Mouse (Mus musculus): ENCODE measurements at regions not wholly inside any gene's neighbourhood (a gene's known extent, or its start where the extent isn't known, plus 50 kb on each side); places are given as distances from the start of the nearest gene placed in this dataset.

DNA sequence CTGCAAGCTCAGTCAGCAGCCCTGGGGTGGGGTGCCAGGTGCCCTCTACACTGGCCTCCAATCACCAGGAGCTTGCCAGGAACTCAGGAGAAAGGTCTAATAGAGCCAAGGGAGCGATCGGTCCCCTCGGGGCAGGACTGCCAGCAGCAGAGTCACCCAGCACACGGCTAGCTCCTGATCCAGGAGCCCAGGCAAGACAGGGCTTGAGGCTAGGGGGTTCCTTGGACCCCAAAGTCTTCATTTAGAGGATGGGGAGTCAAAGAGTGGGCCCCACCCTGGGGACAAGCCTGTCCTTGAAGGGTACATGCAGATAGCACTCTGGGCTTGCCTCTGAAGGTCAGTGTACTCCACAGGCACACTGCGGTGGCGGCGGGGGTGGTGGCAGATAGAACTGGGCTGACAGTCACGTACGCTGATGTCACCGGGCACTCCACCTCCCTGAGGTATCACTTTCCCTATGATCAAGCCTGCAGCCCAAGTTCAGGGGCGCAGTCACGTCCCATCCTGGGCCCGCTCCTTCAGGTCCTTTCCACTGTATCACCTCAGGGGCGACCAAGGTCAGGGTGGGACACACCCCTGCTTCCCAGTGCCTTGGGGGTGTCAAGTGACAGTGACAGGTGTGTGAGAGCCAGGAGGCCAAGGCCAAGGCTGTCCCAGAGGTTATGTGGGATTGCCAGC is 114.2 kb upstream of the 1600014C23Rik start:
- H3K36me3 ChIP-seq = no peaks in the 10 kb centered on the region
- whole genome bisulfite sequencing = 89% methylated on average over 14 of the region's 14 CpGs
- no peaks in the 10 kb centered on the region for H3K27me3 ChIP-seq
- H3K4me2 ChIP-seq = no peak overlapping the region
- no peak overlapping the region for H3K9ac ChIP-seq (replicated peaks)
- peaks cover 5% of the 10 kb centered on the region; the same call in 1 of the 2 replicates for H3K4me1 ChIP-seq (replicated peaks)
- ATAC-seq (ENCODE audit: insufficient number of reproducible peaks, insufficient read depth, low FRiP score, low TSS enrichment, low read depth) = no peak
- H3K27ac ChIP-seq = no peak overlapping the region
- no peak overlapping the region for H3K4me3 ChIP-seq (replicated peaks)
- H3K9me3 ChIP-seq = peaks cover 13% of the 10 kb centered on the region

DNA sequence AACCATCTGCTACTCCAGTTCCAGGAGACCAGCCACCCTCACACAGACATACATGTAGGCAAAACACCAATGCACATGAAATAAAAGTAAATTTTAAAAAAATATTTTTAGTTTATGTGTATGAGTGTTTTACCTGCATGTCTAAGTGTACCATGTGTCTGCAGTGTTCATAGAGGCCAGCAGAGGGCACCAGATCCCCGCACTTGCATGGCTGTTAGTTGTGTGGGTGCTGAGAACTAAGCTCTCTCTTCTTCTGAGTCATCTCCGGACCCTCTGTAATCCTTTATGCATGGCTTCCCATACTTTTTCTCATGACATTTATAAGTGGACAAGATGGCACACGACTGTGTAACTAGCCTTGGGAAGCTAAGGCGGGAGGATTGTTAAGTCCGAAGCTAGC is 112.2 kb upstream of the 1600014C23Rik start:
- H3K27ac ChIP-seq = no peak overlapping the region
- H3K4me1 ChIP-seq (replicated peaks) = no peaks in the 10 kb centered on the region
- 86% methylated on average over 5 of the region's 5 CpGs for WGBS
- no peaks in the 10 kb centered on the region for H3K27me3 ChIP-seq
- H3K36me3 ChIP-seq = no peaks in the 10 kb centered on the region
- peaks cover 16% of the 10 kb centered on the region for H3K9me3 ChIP-seq
- no peak overlapping the region for H3K4me2 ChIP-seq
- no peak for ATAC-seq (ENCODE audit: insufficient number of reproducible peaks, insufficient read depth, low FRiP score, low TSS enrichment, low read depth)
- H3K9ac ChIP-seq (replicated peaks) = no peak overlapping the region
- H3K4me3 ChIP-seq (replicated peaks) = no peak overlapping the region

DNA sequence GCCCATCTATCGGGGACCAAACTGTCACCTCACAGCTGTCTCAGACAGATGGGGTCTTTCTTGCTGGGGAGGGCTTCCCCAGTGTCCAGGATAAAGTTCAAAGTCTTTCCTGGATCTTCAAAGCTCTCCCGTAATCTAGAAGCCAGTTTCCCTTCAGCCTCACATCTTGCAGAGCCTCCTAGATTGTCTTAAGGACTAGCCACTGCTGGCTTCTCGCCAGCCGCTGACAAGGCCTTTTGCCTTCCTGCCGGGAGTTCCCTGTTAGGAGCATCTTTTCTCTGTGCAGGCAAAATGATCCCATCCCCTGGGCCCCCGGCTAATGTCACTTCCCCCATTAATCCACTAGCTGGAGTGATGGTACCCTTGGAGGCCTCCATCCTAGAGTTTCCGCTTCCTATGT is 103.1 kb upstream of the 1600014C23Rik start:
- no peak overlapping the region for H3K9ac ChIP-seq (replicated peaks)
- 64% methylated on average over 7 of the region's 7 CpGs for WGBS
- ATAC-seq (ENCODE audit: insufficient number of reproducible peaks, insufficient read depth, low FRiP score, low TSS enrichment, low read depth) = no peak
- 0 out of 2 replicates have a peak, but pooled peaks cover 2% of the 10 kb centered on the region for H3K9me3 ChIP-seq
- 0 out of 2 replicates have a peak overlapping the region, but pooled peaks have one; percentile 2 for H3K27ac ChIP-seq
- no peaks in the 10 kb centered on the region for H3K36me3 ChIP-seq
- peaks cover 8% of the 10 kb centered on the region; the same call in 1 of the 2 replicates for H3K4me1 ChIP-seq (replicated peaks)
- H3K4me3 ChIP-seq (replicated peaks) = no peak overlapping the region
- H3K4me2 ChIP-seq = no peak overlapping the region
- no peaks in the 10 kb centered on the region for H3K27me3 ChIP-seq

- Histone ChIP-seq H3K36me3 (no peaks in the 10 kb centered on the region), H3K9me3 (0 out of 2 replicates have a peak, but pooled peaks cover 6% of the 10 kb centered on the region), H3K4me3 (replicated peaks) (no peak overlapping the region), H3K9ac (replicated peaks) (no peak overlapping the region), H3K27ac (0 out of 2 replicates have a peak overlapping the region, but pooled peaks have one; percentile 12), H3K4me2 (no peak overlapping the region), H3K27me3 (no peaks in the 10 kb centered on the region), H3K4me1 (replicated peaks) (peaks cover 8% of the 10 kb centered on the region; the same call in 1 of the 2 replicates)
- 67% methylated on average over 7 of the region's 7 CpGs for WGBS
- no peak for ATAC-seq (ENCODE audit: insufficient number of reproducible peaks, insufficient read depth, low FRiP score, low TSS enrichment, low read depth)
Observed at GRCm38 (mm10) chr17:45836253-45836652, 102.6 kb upstream of the 1600014C23Rik start.

DNA sequence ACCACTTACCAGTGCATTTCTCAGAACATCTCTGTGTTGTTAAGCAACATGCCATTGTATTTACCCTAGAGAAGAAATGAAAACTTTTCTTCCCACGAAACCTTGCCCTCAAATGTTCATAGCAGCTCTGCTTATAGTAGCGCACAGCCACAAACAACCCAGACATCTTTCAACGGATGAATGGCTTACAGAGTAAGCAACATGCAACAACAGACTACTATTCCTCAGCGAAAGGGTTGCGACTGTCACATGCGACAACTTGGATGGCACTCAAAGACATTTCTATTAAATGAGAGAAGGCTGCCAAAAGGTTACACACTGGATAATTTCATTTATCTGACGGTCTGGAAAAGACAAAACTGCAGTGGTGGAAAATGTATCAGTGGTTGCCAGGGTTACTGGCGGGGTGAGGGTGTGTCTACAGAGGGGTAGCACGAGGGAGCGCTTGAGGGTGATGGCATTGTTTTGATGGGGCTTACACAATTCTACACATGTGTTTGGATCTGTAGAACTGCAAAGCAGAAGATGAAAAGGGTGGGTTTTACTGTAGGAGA is 101.0 kb upstream of the 1600014C23Rik start:
- WGBS = 92% methylated on average over 10 of the region's 10 CpGs
- Histone ChIP-seq H3K9ac (replicated peaks) (no peak overlapping the region), H3K4me3 (replicated peaks) (no peak overlapping the region), H3K4me2 (no peak overlapping the region), H3K36me3 (no peaks in the 10 kb centered on the region), H3K27ac (no peak overlapping the region), H3K27me3 (no peaks in the 10 kb centered on the region), H3K9me3 (peaks cover 19% of the 10 kb centered on the region), H3K4me1 (replicated peaks) (peaks cover 8% of the 10 kb centered on the region; the same call in 1 of the 2 replicates)
- ATAC-seq (ENCODE audit: insufficient number of reproducible peaks, insufficient read depth, low FRiP score, low TSS enrichment, low read depth) = no peak

GRCm38 (mm10) chr17:45830324-45830723 is 96.7 kb upstream of the 1600014C23Rik start:
- Histone ChIP-seq H3K9ac (replicated peaks) (no peak overlapping the region), H3K4me1 (replicated peaks) (peaks cover 12% of the 10 kb centered on the region), H3K4me3 (replicated peaks) (no peak overlapping the region), H3K27me3 (no peaks in the 10 kb centered on the region), H3K27ac (no peak overlapping the region), H3K36me3 (no peaks in the 10 kb centered on the region), H3K9me3 (peaks cover 19% of the 10 kb centered on the region), H3K4me2 (no peak overlapping the region)
- 84% methylated on average over 5 of the region's 5 CpGs for WGBS
- no peak for ATAC-seq (ENCODE audit: insufficient number of reproducible peaks, insufficient read depth, low FRiP score, low TSS enrichment, low read depth)

- H3K36me3 ChIP-seq = no peaks in the 10 kb centered on the region
- H3K4me1 ChIP-seq (replicated peaks) = peaks cover 17% of the 10 kb centered on the region
- no peak overlapping the region for H3K9ac ChIP-seq (replicated peaks)
- H3K4me2 ChIP-seq = no peak overlapping the region
- 80% methylated on average over 9 of the region's 9 CpGs for WGBS
- no peak for ATAC-seq (ENCODE audit: insufficient number of reproducible peaks, insufficient read depth, low FRiP score, low TSS enrichment, low read depth)
- H3K27ac ChIP-seq = no peak overlapping the region
- H3K4me3 ChIP-seq (replicated peaks) = no peak overlapping the region
- peaks cover 19% of the 10 kb centered on the region for H3K9me3 ChIP-seq
- no peaks in the 10 kb centered on the region for H3K27me3 ChIP-seq
Observed at GRCm38 (mm10) chr17:45829571-45829970, 95.9 kb upstream of the 1600014C23Rik start.

- 78% methylated on average over 11 of the region's 11 CpGs for WGBS
- Histone ChIP-seq H3K9ac (replicated peaks) (no peak overlapping the region), H3K27me3 (no peaks in the 10 kb centered on the region), H3K4me3 (replicated peaks) (no peak overlapping the region), H3K27ac (peak overlapping the region; percentile 24; the same call in 1 of the 2 replicates), H3K4me2 (no peak overlapping the region), H3K4me1 (replicated peaks) (peaks cover 17% of the 10 kb centered on the region), H3K36me3 (no peaks in the 10 kb centered on the region), H3K9me3 (peaks cover 19% of the 10 kb centered on the region)
- no peak for ATAC-seq (ENCODE audit: insufficient number of reproducible peaks, insufficient read depth, low FRiP score, low TSS enrichment, low read depth)
Observed at GRCm38 (mm10) chr17:45828843-45829242, 95.2 kb upstream of the 1600014C23Rik start.

- Histone ChIP-seq H3K4me1 (replicated peaks) (peaks cover 17% of the 10 kb centered on the region), H3K9me3 (peaks cover 19% of the 10 kb centered on the region)
- 89% methylated on average over 9 of the region's 9 CpGs for WGBS
Observed at GRCm38 (mm10) chr17:45828284-45828824, 94.7 kb upstream of the 1600014C23Rik start.

DNA sequence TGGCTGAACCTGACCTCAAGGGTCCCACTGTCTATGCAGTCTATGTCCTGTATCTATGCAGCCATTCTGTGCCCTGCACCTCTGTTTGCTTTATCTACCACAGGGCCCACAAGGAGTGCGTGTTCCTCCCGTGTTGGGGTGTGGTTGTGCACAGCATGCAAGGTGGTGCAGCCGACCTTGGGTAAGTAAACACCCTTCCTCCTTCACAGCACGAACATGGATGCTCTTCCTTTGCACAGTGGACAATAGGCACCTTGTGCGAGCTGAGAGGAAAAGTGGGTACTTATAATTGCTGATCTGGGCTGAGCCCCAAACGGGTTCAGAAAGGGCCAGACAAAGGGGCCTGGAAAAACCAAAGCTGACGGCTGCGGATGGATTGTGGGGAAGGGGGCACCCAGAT is 91.3 kb upstream of the 1600014C23Rik start:
- H3K4me2 ChIP-seq = no peak overlapping the region
- 70% methylated on average over 8 of the region's 8 CpGs for WGBS
- H3K36me3 ChIP-seq = no peaks in the 10 kb centered on the region
- no peak for ATAC-seq (ENCODE audit: insufficient number of reproducible peaks, insufficient read depth, low FRiP score, low TSS enrichment, low read depth)
- no peak overlapping the region for H3K4me3 ChIP-seq (replicated peaks)
- H3K27ac ChIP-seq = peak overlapping the region; percentile 74
- H3K9ac ChIP-seq (replicated peaks) = no peak overlapping the region
- H3K27me3 ChIP-seq = no peaks in the 10 kb centered on the region
- H3K4me1 ChIP-seq (replicated peaks) = peaks cover 21% of the 10 kb centered on the region
- no peaks in the 10 kb centered on the region for H3K9me3 ChIP-seq

More at GRCm38 (mm10) chr17:45828284-45828824, 94.7 kb upstream of the 1600014C23Rik start:
- Histone ChIP-seq H3K27ac (peak overlapping the region; percentile 24; the same call in 1 of the 2 replicates), H3K36me3 (no peaks in the 10 kb centered on the region), H3K9ac (replicated peaks) (no peak overlapping the region), H3K4me3 (replicated peaks) (no peak overlapping the region), H3K4me2 (no peak overlapping the region), H3K27me3 (no peaks in the 10 kb centered on the region)
- no peak for ATAC-seq (ENCODE audit: insufficient number of reproducible peaks, insufficient read depth, low FRiP score, low TSS enrichment, low read depth)

GRCm38 (mm10) chr17:45823501-45823900 is 89.9 kb upstream of the 1600014C23Rik start:
- ATAC-seq (ENCODE audit: insufficient number of reproducible peaks, insufficient read depth, low FRiP score, low TSS enrichment, low read depth) = no peak
- no peak overlapping the region for H3K27ac ChIP-seq
- H3K36me3 ChIP-seq = no peaks in the 10 kb centered on the region
- WGBS = 79% methylated on average over 5 of the region's 5 CpGs
- H3K4me1 ChIP-seq (replicated peaks) = peaks cover 19% of the 10 kb centered on the region
- H3K9me3 ChIP-seq = no peaks in the 10 kb centered on the region
- no peaks in the 10 kb centered on the region for H3K27me3 ChIP-seq
- no peak overlapping the region for H3K4me3 ChIP-seq (replicated peaks)
- no peak overlapping the region for H3K9ac ChIP-seq (replicated peaks)
- H3K4me2 ChIP-seq = no peak overlapping the region
